10 mouse cellular contexts compared by ENCODE assay signal in the genomic region with DNA sequence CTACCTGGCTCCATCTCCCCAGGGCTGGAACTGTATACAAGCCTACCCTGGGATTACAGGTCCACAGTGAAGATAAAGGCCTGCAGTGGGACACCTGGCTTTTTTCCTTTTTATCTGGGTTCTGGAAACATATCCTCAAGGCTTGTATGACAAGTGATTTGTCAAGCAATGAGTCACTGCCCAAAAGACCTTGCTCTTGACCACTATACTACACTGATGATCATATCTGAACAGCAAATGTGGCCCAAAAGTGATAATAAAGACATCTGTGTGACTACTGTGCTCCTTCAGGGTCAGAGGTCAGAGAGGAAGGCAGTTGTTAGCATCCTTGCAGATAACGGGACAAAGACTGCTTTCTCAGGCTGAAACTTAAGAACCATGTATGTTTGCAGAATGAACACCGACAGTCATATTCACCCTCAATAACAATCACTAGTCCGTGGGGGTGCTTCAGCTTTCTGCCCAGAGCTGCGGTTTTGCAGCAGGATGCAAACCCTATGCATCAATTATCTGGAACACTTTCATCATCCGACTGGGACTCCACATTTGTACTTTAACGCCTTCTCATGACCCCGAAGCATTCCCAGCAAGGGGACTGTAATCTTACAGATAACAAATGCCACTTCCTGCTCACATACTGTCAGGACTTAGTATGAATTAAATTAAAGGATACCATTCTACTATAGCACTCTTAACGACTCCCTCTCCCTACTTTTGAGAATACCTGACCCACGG. TPM values are rescaled to one million over a fixed set of nuclear protein-coding genes. Genes with fewer than 3 reads are reported as not detected.
A peak's percentile ranks its signal among the peaks of the same experiment; 100 is the strongest.
DNase-seq lines count a peak whose midpoint lies in the region; ATAC-seq and TF ChIP-seq lines count a peak whose summit lies in the region.
"Had no signal": no experiment of that assay in that cellular context is flagged by ENCODE, and none has a peak within 500 bp of the region (broad histone marks: within the 10 kb centered on the region; RNA-seq: fewer than 3 reads in every experiment).

No protein-coding gene starts in this region.

- no peak for ATAC-seq in forebrain, embryonic 11.5 days (replicated peaks; ENCODE audit: low FRiP score)
- ATAC-seq in forebrain, embryonic 13.5 days: no peak
- no peak for ATAC-seq in kidney, embryonic 15.5 days (replicated peaks; ENCODE audit: low FRiP score)

- no peaks in the 10 kb centered on the region for H3K9me3 ChIP-seq in forebrain, embryonic 11.5 days (ENCODE audit: control insufficient read depth, low read length)
- no peaks in the 10 kb centered on the region for H3K9me3 ChIP-seq in forebrain, embryonic 13.5 days (replicated peaks)
- no peaks in the 10 kb centered on the region for H3K9me3 ChIP-seq in kidney, embryonic 15.5 days (replicated peaks)
- H3K9me3 ChIP-seq in E14TG2a.4 (ENCODE audit: low read length): no peaks in the 10 kb centered on the region
- no peaks in the 10 kb centered on the region for H3K9me3 ChIP-seq in limb, embryonic 10.5 days (replicated peaks)

- no peaks in the 10 kb centered on the region for H3K36me3 ChIP-seq in forebrain, embryonic 11.5 days (ENCODE audit: control insufficient read depth, insufficient read depth, low read length)
- H3K36me3 ChIP-seq in forebrain, embryonic 13.5 days (ENCODE audit: poor library complexity, severe bottlenecking): no peaks in the 10 kb centered on the region
- H3K36me3 ChIP-seq in kidney, embryonic 15.5 days: no peaks in the 10 kb centered on the region
- H3K36me3 ChIP-seq in E14TG2a.4 (ENCODE audit: insufficient read depth, low read length): no peaks in the 10 kb centered on the region
- H3K36me3 ChIP-seq in limb, embryonic 10.5 days: no peaks in the 10 kb centered on the region

- WGBS in forebrain, embryonic 11.5 days: 56% methylated on average over 9 of the region's 9 CpGs
- 66% methylated on average over 9 of the region's 9 CpGs for WGBS in forebrain, embryonic 13.5 days
- 45% methylated on average over 9 of the region's 9 CpGs for WGBS in kidney, embryonic 15.5 days
- WGBS in limb, embryonic 10.5 days: 53% methylated on average over 9 of the region's 9 CpGs

- H3K4me1 ChIP-seq in forebrain, embryonic 11.5 days (replicated peaks; ENCODE audit: control insufficient read depth, insufficient read depth, low read length): no peaks in the 10 kb centered on the region; the same call in 1 of the 2 replicates
- peaks cover 12% of the 10 kb centered on the region for H3K4me1 ChIP-seq in forebrain, embryonic 13.5 days
- H3K4me1 ChIP-seq in kidney, embryonic 15.5 days: peaks cover 15% of the 10 kb centered on the region; the same call in 1 of the 2 replicates
- H3K4me1 ChIP-seq in E14TG2a.4 (replicated peaks; ENCODE audit: low read depth, low read length): peaks cover 31% of the 10 kb centered on the region
- peaks cover 21% of the 10 kb centered on the region for H3K4me1 ChIP-seq in limb, embryonic 10.5 days

- TF ChIP-seq CTCF in E14TG2a.4 (conservative IDR thresholded peaks at IDR 0.05; ENCODE audit: low read length): no peak

- H3K9ac ChIP-seq in forebrain, embryonic 11.5 days (ENCODE audit: low read length): no peak overlapping the region
- no peak overlapping the region for H3K9ac ChIP-seq in forebrain, embryonic 13.5 days
- 0 out of 2 replicates have a peak overlapping the region, but pooled peaks have one; percentile 42 for H3K9ac ChIP-seq in kidney, embryonic 15.5 days
- H3K9ac ChIP-seq: liver, embryonic 14.5 days had no signal

- peaks cover 20% of the 10 kb centered on the region for H3K27me3 ChIP-seq in forebrain, embryonic 11.5 days (ENCODE audit: control insufficient read depth, insufficient read depth, low read length)
- H3K27me3 ChIP-seq in forebrain, embryonic 13.5 days: peaks cover 29% of the 10 kb centered on the region
- H3K27me3 ChIP-seq in kidney, embryonic 15.5 days: peaks cover 22% of the 10 kb centered on the region
- peaks cover 28% of the 10 kb centered on the region for H3K27me3 ChIP-seq in E14TG2a.4 (ENCODE audit: insufficient read depth, low read length)
- peaks cover 40% of the 10 kb centered on the region for H3K27me3 ChIP-seq in limb, embryonic 10.5 days (ENCODE audit: low read depth, poor library complexity, severe bottlenecking)

- DNase-seq in forebrain, embryonic 11.5 days (ENCODE audit: low spot score): peak; percentile 36
- no peak for DNase-seq in kidney, adult 9 months
- no peak for DNase-seq in limb, embryonic 10.5 days (ENCODE audit: low spot score)
- DNase-seq in cerebellum, postnatal 4 days (ENCODE audit: low spot score in 2 of 2): no peak
- no peak for DNase-seq in right cerebral cortex, postnatal 25 days
- DNase-seq: embryo, embryonic 11 days had no signal

- no peak overlapping the region for H3K27ac ChIP-seq in forebrain, embryonic 11.5 days (ENCODE audit: low read depth, low read length)
- H3K27ac ChIP-seq in forebrain, embryonic 13.5 days: no peak overlapping the region
- no peak overlapping the region for H3K27ac ChIP-seq in kidney, embryonic 15.5 days
- no peak overlapping the region for H3K27ac ChIP-seq in limb, embryonic 10.5 days
- H3K27ac ChIP-seq: liver, embryonic 14.5 days had no signal

- no peak overlapping the region for H3K4me3 ChIP-seq in forebrain, embryonic 11.5 days (ENCODE audit: low read depth, low read length)
- H3K4me3 ChIP-seq in forebrain, embryonic 13.5 days: no peak overlapping the region
- H3K4me3 ChIP-seq in kidney, embryonic 15.5 days (replicated peaks): peak overlapping the region; percentile 67
- peak overlapping the region; percentile 95 for H3K4me3 ChIP-seq in E14TG2a.4 (replicated peaks; ENCODE audit: low read length)
- H3K4me3 ChIP-seq in limb, embryonic 10.5 days: peak overlapping the region; percentile 74; the same call in 1 of the 2 replicates

- no peak overlapping the region for H3K4me2 ChIP-seq in forebrain, embryonic 11.5 days (ENCODE audit: low read depth, low read length, severe bottlenecking)
- no peak overlapping the region for H3K4me2 ChIP-seq in forebrain, embryonic 13.5 days
- H3K4me2 ChIP-seq in kidney, embryonic 15.5 days: peak overlapping the region; percentile 88

RNA-seq across cellular contexts. Expression of a gene that starts 1.6 kb away (rescaled TPM):
- polyA plus RNA-seq in forebrain, embryonic 11.5 days (2014; fragmentation: Nextera tagmentation; extraction: Ambion mirVana): 1.0 and 1.4 TPM in 2 replicates
- polyA plus RNA-seq in forebrain, embryonic 13.5 days (2015; fragmentation: Nextera tagmentation; extraction: Ambion mirVana): 0.37 and 0.39 TPM in 2 replicates
- polyA plus RNA-seq in kidney, embryonic 15.5 days (2015; fragmentation: Nextera tagmentation; extraction: Ambion mirVana): 2.0 and 2.6 TPM in 2 replicates
- polyA plus RNA-seq in limb, embryonic 10.5 days (2016; fragmentation: Nextera tagmentation; extraction: Ambion mirVana): 0.46 and 1.1 TPM in 2 replicates

RNA-seq across cellular contexts. Expression of a gene that starts 45.1 kb away (rescaled TPM):
- polyA plus RNA-seq in forebrain, embryonic 11.5 days (2014; fragmentation: Nextera tagmentation; extraction: Ambion mirVana): 0.86 and 1.4 TPM in 2 replicates
- 2.7 and 3.4 TPM in 2 replicates for polyA plus RNA-seq in forebrain, embryonic 13.5 days (2015; fragmentation: Nextera tagmentation; extraction: Ambion mirVana)
- polyA plus RNA-seq in kidney, embryonic 15.5 days (2015; fragmentation: Nextera tagmentation; extraction: Ambion mirVana): 1.2 and 1.5 TPM in 2 replicates
- polyA plus RNA-seq in limb, embryonic 10.5 days (2016; fragmentation: Nextera tagmentation; extraction: Ambion mirVana): 0.34 and 0.41 TPM in 2 replicates

RNA-seq across cellular contexts. Expression of a gene that starts 45.6 kb away (rescaled TPM):
- polyA plus RNA-seq in forebrain, embryonic 11.5 days (2014; fragmentation: Nextera tagmentation; extraction: Ambion mirVana): 52.6 and 53.8 TPM in 2 replicates
- polyA plus RNA-seq in forebrain, embryonic 13.5 days (2015; fragmentation: Nextera tagmentation; extraction: Ambion mirVana): 63.0 and 66.0 TPM in 2 replicates
- 51.1 and 52.4 TPM in 2 replicates for polyA plus RNA-seq in kidney, embryonic 15.5 days (2015; fragmentation: Nextera tagmentation; extraction: Ambion mirVana)
- 39.5 and 43.7 TPM in 2 replicates for polyA plus RNA-seq in limb, embryonic 10.5 days (2016; fragmentation: Nextera tagmentation; extraction: Ambion mirVana)

Comparison
In these comparisons a context has a peak if more than half of its experiments do, and no peak if none do; other contexts are left out.
1. H3K4me3 ChIP-seq: peak in kidney, embryonic 15.5 days (single experiment), E14TG2a.4 (single experiment) and limb, embryonic 10.5 days (single experiment); none in forebrain, embryonic 11.5 days (single experiment) and forebrain, embryonic 13.5 days (single experiment).